Mouse (Mus musculus): ENCODE measurements around the gene Sept11.

- TF ChIP-seq POLR2A (IDR thresholded peaks at IDR 0.05; ENCODE audit: extremely low read depth, insufficient read depth, low read length) (no peak), CTCF (IDR thresholded peaks at IDR 0.05; ENCODE audit: extremely low read depth, insufficient read depth, low read length) (no peak)
Observed at GRCm38 (mm10) chr5:93124031-93124826, 31.0 kb downstream of the Sept11 start.
